Mouse (Mus musculus): Measurements from ENCODE around the gene Rpl37.
"Not testable (repeated sequence)": the region's sequence is repeated elsewhere in the genome, so short reads cannot be mapped to it uniquely, and the experiment has no call there.

Rpl37 gene

DNA sequence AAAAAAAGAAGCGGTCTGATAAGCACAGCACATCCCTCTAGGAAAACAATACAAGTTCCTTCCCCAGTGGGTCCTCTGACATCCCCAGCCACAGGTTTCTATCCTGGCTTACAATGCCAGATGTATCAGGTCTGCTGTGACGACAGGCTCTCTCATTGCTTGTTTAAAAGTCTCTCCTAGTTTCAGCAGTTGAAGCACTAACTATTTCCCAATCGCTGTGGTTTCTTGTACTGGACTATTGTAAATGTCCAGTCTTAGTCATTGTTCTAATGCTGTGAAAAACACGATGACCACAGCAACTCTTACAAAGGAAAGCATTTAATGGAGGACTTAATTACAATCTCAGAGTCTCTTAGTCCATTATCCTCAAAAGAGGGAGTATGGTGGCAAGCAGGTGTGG lies 10.0 kb downstream of the Rpl37 start:
- DNase-seq (ENCODE audit: low spot score), result no peak

GRCm38 (mm10) chr15:5127487-5127886 lies 11.0 kb downstream of the Rpl37 start:
- DNase-seq (ENCODE audit: low spot score), result no peak

- DNase-seq (ENCODE audit: low spot score), result no peak
These were observed 11.9 kb downstream of the Rpl37 start for GRCm38 (mm10) chr15:5128176-5128940.

GRCm38 (mm10) chr15:5129111-5129805 lies 12.8 kb downstream of the Rpl37 start:
- no peak for DNase-seq (ENCODE audit: low spot score)

DNA sequence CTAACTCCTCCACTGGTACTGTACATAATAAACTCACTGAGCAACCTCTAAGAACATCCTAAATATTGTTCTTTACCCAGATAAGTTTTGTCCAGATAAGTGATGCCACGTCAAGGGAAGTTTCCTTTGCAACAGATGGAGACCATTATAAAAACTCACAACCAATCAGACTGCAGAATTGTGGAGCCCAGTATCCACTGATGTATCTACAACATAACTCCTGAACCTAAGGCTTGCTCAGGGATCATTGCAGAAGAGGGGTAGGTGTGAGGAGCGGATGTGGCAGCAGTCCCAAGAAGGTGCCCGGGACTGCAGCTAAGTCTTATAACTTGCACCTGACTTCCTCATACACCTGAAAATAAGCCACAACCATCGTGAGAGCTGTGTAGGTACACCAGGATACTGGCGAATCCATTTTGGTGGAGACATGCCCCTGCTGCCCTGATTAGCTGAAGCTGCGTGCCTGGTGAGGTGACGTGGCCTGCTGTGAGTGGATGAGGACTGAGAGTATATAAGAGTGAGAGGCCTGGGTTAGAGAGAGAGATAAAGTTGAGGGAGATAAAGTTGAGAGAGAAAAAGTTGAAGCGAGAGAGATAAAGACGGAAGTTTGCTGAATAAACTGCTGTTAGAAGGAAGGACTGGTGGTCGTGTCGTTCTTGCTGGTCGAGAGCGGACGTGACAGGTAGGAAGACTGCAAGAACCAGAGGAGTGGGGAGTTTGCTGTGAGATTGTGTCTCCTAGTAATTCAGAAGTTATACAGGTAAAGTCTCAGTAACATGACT lies 14.6 kb downstream of the Rpl37 start:
- not testable (repeated sequence) for DNase-seq (ENCODE audit: low spot score)

- no peak for DNase-seq (ENCODE audit: low spot score)
These were observed 16.9 kb downstream of the Rpl37 start for GRCm38 (mm10) chr15:5133301-5133700.

DNA sequence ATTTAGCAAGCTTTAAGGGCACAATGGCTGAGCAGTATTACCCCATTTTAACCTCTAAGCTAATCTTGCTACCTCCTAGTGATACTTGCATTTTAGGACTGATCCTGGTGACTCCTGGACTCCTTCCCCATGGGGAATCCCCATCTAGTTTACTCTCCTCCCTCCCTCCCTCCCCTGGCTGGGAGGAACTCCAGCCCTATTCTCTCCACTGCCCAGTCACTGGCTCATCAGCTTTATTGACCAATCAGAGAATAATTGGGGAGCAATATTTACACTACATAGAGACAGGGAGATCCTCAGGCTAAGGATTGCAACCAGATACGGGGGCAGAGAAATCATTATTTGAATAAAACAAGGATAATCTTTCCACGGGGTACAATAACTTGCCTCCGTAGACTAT lies 17.7 kb downstream of the Rpl37 start:
- DNase-seq (ENCODE audit: low spot score), result no peak

DNA sequence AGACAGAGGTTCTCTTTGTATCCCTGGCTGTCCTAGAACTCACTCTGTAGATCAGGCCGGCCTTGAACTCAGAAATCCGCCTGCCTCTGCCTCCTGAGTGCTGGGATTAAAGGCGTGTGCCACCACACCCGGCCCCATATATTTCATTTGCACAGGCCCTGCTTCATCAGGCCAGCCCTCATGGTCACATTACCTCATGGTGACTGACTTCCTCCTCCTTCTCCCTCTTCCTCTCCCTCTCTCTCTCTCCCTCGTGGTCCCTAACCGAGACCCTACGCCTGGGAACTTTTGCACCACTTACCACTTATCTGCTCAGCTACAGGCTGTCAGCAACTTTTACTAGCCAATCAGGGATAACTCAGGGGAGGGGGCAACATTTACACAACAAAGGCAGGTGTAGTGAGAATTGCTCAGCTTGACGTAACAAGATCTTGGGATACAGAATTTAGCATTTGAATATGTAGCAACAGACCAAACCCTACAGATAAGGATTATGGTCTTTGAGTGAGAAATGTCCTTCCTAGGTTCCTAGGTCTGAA lies 18.6 kb downstream of the Rpl37 start:
- no peak for DNase-seq (ENCODE audit: low spot score)

DNA sequence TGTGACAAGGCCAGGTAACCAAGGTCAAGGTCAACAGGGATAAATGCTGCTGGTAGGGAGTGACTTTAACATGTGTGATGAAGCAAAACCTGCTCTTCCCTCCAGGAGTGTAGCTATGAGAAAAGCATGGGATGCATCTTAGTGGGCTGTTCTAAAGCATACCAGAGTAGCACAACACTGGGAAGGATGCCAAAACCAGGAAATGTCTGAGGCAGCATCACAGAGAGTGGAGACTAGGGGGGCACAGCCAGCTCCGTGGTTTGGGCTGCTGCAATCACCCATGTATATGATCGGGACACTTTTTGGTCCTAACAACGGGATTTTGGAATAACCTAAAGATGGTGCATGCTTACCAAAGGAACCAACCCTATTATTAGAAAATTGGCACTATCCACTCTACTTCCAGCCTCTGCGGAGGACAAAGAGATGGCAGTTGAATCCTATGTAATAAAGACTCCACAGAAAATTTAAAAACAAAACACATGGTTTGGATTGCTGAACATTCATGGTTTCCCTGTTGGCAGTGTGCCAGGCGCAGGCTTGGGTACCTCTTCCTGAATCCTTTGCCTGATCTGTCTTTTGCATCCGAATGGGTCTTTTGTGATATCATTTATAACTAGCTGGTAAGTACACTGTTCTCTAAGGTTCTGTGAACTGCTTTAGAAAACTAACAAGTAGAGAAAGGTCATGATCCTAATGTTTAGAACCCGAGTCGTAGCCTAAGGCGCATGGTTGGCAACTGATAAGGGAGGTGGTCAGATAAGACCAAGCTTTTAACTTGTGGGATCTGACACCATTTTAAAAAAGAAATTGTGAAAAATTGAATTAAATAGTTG lies 21.8 kb downstream of the Rpl37 start:
- DNase-seq (ENCODE audit: low spot score), result no peak

- no peak for DNase-seq (ENCODE audit: low spot score)
These were observed 22.9 kb downstream of the Rpl37 start for GRCm38 (mm10) chr15:5139366-5139765.

- DNase-seq (ENCODE audit: low spot score), result no peak
These were observed 23.4 kb downstream of the Rpl37 start for GRCm38 (mm10) chr15:5139863-5140262.

GRCm38 (mm10) chr15:5140357-5140756 lies 23.9 kb downstream of the Rpl37 start:
- no peak for DNase-seq (ENCODE audit: low spot score)

DNA sequence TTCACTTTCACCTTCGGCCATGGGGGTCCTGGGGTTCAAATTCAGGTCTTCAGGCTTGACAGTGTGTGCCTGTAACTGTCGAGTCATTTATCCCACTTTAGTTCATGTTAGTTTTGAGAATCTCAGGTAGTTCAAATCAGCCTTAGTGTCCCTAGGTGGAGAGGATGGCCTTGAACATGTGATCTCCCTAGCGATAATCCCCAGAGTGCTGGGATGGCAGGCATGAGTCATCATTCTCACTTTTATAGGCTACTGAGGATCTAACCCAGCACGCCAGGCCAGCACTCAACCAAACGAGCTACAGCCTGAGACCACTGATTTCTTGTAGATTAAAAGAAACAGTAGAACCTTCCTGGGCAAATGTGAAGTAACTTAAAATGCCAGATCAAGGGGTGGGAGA lies 25.6 kb downstream of the Rpl37 start:
- DNase-seq (ENCODE audit: low spot score), result peak; percentile 16

- no peak for DNase-seq (ENCODE audit: low spot score)
These were observed 26.3 kb downstream of the Rpl37 start for GRCm38 (mm10) chr15:5142714-5143113.

DNA sequence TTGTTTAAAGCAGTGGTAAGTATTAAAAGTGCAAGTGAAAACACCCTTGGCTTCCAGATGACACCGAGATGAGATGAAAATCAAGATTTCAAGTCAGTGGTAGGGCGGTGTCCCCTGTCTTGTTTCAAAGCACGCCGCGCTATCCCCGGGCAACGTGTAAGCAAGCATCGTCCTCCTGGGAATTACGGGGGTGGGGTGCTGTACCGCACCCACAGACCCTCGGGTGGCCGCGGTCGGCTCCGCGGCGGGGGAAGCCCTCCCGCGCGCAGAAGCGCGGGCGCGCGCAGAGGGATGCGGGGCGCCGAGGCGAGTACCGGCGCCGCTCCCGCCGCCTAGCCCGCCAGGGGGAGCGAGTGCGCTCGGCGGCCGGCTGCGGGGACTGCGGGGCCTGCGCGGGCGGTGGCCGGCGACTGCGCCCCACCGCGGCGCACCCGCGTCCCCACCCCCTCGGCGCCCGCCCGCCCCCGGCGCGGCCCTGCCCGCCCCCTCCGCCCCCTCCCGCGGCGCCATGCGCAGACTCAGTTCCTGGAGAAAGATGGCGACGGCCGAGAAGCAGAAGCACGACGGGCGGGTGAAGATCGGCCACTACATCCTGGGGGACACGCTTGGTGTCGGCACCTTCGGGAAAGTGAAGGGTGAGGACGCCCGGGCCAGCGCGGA lies 27.0 kb downstream of the Rpl37 start, which contains the start of gene Prkaa1:
Prkaa1 (plus strand) TSS at position 501 of the 660 bp plus-strand sequence.
- DNase-seq (ENCODE audit: low spot score), result peak; percentile 79

DNA sequence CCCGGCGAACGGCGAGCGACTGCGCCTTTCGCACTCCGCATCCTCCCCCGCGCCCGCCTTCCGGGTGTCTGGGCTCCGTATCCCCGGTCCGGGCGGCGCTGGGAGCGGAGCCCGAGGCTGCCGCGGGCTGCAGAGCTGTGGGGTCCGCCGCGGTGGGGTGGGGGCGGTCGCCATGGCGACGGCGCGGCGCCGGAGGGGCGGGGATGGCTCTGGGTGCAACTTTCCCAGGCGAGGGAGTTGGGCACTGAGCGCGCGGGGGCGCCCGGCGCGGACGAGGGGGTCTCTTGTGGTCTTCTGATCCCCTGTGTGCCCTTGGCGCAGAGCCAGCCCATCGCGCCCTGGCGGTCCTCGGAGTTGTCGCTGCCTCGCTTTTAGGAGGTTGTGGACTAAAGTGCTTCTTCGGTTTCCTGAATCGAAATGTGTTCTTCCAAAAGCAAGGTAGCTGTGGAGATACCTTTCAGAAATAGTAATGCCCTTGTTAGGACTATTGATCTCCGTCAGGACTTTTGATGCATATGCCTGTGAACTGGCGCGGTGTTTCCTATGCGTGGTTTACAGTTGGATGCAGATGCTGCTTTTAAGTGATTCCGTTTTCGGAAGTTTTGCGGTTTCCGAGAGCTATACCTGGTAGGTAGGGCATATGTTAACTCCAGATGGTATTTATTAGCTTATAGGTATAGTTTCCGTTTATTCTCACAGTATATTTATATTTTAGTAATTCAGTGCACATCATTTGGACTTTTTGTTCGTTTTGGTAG lies 27.8 kb downstream of the Rpl37 start:
- peak; percentile 75 for DNase-seq (ENCODE audit: low spot score)

- no peak for DNase-seq (ENCODE audit: low spot score)
These were observed 28.9 kb downstream of the Rpl37 start for GRCm38 (mm10) chr15:5145196-5145945.

- DNase-seq (ENCODE audit: low spot score), result no peak
These were observed 32.7 kb downstream of the Rpl37 start for GRCm38 (mm10) chr15:5149187-5149586.

GRCm38 (mm10) chr15:5152171-5152570 lies 35.7 kb downstream of the Rpl37 start:
- no peak for DNase-seq (ENCODE audit: low spot score)
